Mouse (Mus musculus): ENCODE data around the gene Trmt2a.
A peak's percentile ranks its signal among the peaks of the same experiment; 100 is the strongest.
"Not testable (repeated sequence)": the region's sequence is repeated elsewhere in the genome, so short reads cannot be mapped to it uniquely, and the experiment has no call there.

Gene Trmt2a

DNA sequence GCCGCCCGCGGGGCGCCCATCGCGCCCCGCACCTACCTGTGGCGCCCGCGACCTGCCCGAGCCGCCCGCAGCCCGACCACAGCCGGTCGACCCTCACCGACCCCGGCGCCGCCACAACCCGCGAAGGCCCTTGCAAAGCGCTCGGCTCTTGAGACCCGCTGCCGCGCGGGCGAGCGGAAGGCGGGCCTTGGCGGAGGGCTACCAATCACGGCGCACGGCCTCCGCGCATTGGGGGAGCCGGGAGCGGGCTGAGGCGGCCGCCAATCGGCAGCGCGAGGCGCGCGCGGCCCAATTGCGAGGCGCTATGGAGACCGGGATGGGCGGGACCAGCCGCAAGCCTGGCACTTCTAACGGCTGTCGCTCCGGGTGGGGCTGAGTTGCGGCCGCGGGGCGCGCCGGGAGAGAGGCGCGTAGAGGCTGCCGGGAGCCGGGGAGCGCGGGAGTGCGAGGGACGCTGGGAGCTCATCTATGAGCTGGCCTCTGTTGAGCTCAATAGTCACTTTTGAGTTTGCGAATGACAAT lies 40.6 kb downstream of the Trmt2a start, which contains the start of gene Dgcr8:
Dgcr8 (minus strand) TSS at position 180 of the 522 bp plus-strand sequence.
- peak; percentile 99 for DNase-seq (ENCODE audit: low spot score)

DNA sequence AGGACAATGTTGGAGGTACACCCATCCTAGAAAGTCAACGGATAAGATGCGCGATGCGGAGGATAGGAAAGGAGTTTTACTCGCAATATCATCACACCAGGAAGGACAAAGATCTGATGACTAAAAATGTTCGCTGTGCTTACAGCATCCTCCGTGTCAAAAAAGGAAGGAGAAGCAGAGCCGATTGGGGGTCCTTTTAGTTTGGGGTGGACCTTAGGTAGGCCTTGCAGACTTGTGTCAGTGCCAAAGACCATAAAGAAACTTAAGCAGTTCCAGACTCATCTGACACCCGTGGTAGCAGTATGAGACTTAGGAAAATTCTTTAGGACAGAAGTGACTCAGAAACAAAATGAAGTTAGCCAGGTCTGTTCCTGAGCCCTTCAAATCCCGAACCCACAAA lies 41.1 kb downstream of the Trmt2a start:
- not testable (repeated sequence) for DNase-seq (ENCODE audit: low spot score)
